Mouse (Mus musculus) lung, adult 2 months (tissue): ENCODE data around the gene Ankrd60.

Experiments
- CTCF ChIP-seq: fragments of 200-500 bp; IDR thresholded peaks from 2 replicates; pipeline ENCODE4 v1.5.1; 2011; ENCODE audit warnings: mild to moderate bottlenecking, low read length, control low read depth; ENCODE audit not compliant: insufficient read depth
- POLR2A ChIP-seq: fragments of 200-500 bp; IDR thresholded peaks from 2 replicates; pipeline ENCODE4 v1.6.1; 2011; ENCODE audit warnings: low read depth, mild to moderate bottlenecking, control low read depth, low read length, borderline replicate concordance; ENCODE audit errors: extremely low read depth

DNA sequence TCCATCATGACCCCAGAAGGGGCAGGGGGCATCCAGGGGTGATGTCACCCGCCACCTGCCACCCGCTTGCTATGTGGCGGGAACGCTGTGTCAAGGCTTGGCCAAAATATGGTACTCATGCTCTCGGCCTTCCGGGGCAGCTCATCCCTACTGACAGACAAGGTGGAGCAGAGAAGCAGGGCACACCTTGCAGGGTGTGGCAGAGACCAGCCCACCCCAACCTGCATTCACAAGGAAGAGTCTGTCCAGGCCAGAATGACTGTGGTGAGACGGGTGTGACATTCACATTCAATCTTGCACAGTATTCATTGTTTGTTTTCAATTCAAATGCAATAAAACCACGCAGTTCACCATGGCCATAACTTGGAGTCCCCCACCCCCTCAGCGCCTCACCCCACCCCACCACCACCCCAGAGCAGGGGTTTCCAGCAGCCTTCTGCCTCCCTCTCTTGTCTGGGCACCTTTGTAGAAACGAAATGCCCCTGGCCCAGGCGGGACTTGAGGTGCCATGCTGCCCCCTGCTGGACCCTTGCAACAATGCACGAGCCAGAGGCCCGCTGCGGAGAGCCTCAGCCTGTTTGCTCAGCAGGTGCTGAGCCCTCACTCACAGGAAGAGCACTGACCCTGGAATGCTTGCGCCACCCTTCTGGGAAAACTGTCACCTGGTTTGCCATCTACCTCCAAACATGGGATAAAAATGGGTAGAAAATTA is 32.0 kb downstream of the Ankrd60 start:
- TF ChIP-seq CTCF (peak; percentile 76), POLR2A (no peak)
